Mouse (Mus musculus) MEL (cell line): Measurements from ENCODE around the gene Pdxk. TPM values are rescaled to one million over a fixed set of nuclear protein-coding genes. Genes with fewer than 3 reads are reported as not detected.

Source experiments
- DNase-seq: peaks from one replicate; pipeline ENCODE4 v3.0.0; 2011; ENCODE audit warnings: low read depth, low spot score
- H3K27ac ChIP-seq: 2 replicates; pipeline ENCODE4 v1.5.1; 2012; ENCODE audit warnings: low read depth, mild to moderate bottlenecking, control low read depth, low read length, moderate library complexity; ENCODE audit not compliant: control insufficient read depth
- H3K27me3 ChIP-seq, 2 experiments: fragments of 150-350 bp in 1 of 2; sonication (generic) in 1 of 2; 2 replicates each; pipeline ENCODE4 v1.6.1; 2012; ENCODE audit warnings: low read length in 2 of 2, mild to moderate bottlenecking in 2 of 2, improper control_type of control experiment in 1 of 2, moderate library complexity in 1 of 2; ENCODE audit not compliant: insufficient read depth in 2 of 2, control insufficient read depth in 1 of 2
- H3K36me3 ChIP-seq, 2 experiments: 2 replicates each; pipeline ENCODE4 v1.6.1; 2012 to 2014; ENCODE audit warnings: low read length in 2 of 2, improper control_type of control experiment in 1 of 2, inconsistent platforms in 1 of 2, mild to moderate bottlenecking in 1 of 2; ENCODE audit not compliant: insufficient read depth in 2 of 2, control insufficient read depth in 1 of 2
- H3K4me1 ChIP-seq, 2 experiments: fragments of 150-350 bp in 1 of 2; sonication (generic) in 1 of 2; 2 replicates each; pipeline ENCODE4 v1.6.1; 2012; ENCODE audit warnings: low read length in 2 of 2, improper control_type of control experiment in 1 of 2, mild to moderate bottlenecking in 1 of 2; ENCODE audit not compliant: insufficient read depth in 2 of 2, control insufficient read depth in 1 of 2
- H3K4me3 ChIP-seq, 2 experiments: fragments of 150-350 bp in 1 of 2; sonication (generic) in 1 of 2; 2 replicates each; pipeline ENCODE4 v1.5.1; 2012; ENCODE audit warnings: low read depth in 2 of 2, low read length in 2 of 2, mild to moderate bottlenecking in 2 of 2, moderate library complexity in 2 of 2, control low read depth in 1 of 2, improper control_type of control experiment in 1 of 2; ENCODE audit not compliant: control insufficient read depth in 1 of 2, insufficient read depth in 1 of 2
- H3K79me2 ChIP-seq: 2 replicates; pipeline ENCODE4 v1.6.1; 2012; ENCODE audit warnings: mild to moderate bottlenecking, low read length, moderate library complexity; ENCODE audit not compliant: control insufficient read depth, poor library complexity, insufficient read depth
- H3K9ac ChIP-seq: 2 replicates; pipeline ENCODE4 v1.6.1; 2012; ENCODE audit warnings: low read depth, mild to moderate bottlenecking, control low read depth, low read length, moderate library complexity; ENCODE audit not compliant: control insufficient read depth, poor library complexity, severe bottlenecking
- H3K9me3 ChIP-seq: fragments of 150-350 bp; sonication (generic); replicated peaks from 2 replicates; pipeline ENCODE4 v1.6.1; 2012; ENCODE audit warnings: mild to moderate bottlenecking, low read length, improper control_type of control experiment, moderate library complexity; ENCODE audit not compliant: insufficient read depth
- CHD1 ChIP-seq: IDR thresholded peaks from 2 replicates; pipeline ENCODE4 v1.6.1; 2012; ENCODE audit warnings: low read depth, mild to moderate bottlenecking, inconsistent platforms, low read length, improper control_type of control experiment
- CHD2 ChIP-seq: IDR thresholded peaks from 2 replicates; pipeline ENCODE4 v1.6.1; 2011; ENCODE audit warnings: low read length, improper control_type of control experiment
- E2F4 ChIP-seq: IDR thresholded peaks from 2 replicates; pipeline ENCODE4 v1.6.1; 2011; ENCODE audit warnings: low read depth, low read length, improper control_type of control experiment, borderline replicate concordance
- EP300 ChIP-seq, 2 experiments: IDR thresholded peaks; 2 replicates each; pipeline ENCODE4 v1.6.1; 2011; ENCODE audit warnings: improper control_type of control experiment in 2 of 2, low read length in 2 of 2, low read depth in 1 of 2, mild to moderate bottlenecking in 1 of 2
- GABPA ChIP-seq: IDR thresholded peaks from 2 replicates; pipeline ENCODE4 v1.6.1; 2012; ENCODE audit warnings: low read depth, mild to moderate bottlenecking, inconsistent platforms, low read length, improper control_type of control experiment, moderate library complexity
- JUND ChIP-seq: IDR thresholded peaks from 2 replicates; pipeline ENCODE4 v1.6.1; 2011; ENCODE audit warnings: low read depth, mild to moderate bottlenecking, improper control_type of control experiment, low read length
- KAT2A ChIP-seq: conservative IDR thresholded peaks from 2 replicates; pipeline ENCODE4 v1.6.1; 2012; ENCODE audit warnings: low read depth, low read length, improper control_type of control experiment, inconsistent platforms
- NRF1 ChIP-seq: IDR thresholded peaks from 2 replicates; pipeline ENCODE4 v1.6.1; 2014; ENCODE audit warnings: low read depth, mild to moderate bottlenecking, inconsistent platforms, low read length, improper control_type of control experiment, moderate library complexity; ENCODE audit not compliant: poor library complexity, insufficient read depth, severe bottlenecking
- POLR2AphosphoS2 ChIP-seq: IDR thresholded peaks from 2 replicates; pipeline ENCODE4 v1.6.1; 2011; ENCODE audit warnings: low read length, improper control_type of control experiment
- SMC3 ChIP-seq: IDR thresholded peaks from 2 replicates; pipeline ENCODE4 v1.6.1; 2011; ENCODE audit warnings: low read depth, low read length, improper control_type of control experiment
- TAL1 ChIP-seq: IDR thresholded peaks from 2 replicates; pipeline ENCODE4 v1.6.1; 2012; ENCODE audit warnings: mild to moderate bottlenecking, inconsistent platforms, low read length, moderate library complexity, mixed read lengths
- TBP ChIP-seq: IDR thresholded peaks from 2 replicates; pipeline ENCODE4 v1.8.0; 2011; ENCODE audit warnings: low read depth, low read length, improper control_type of control experiment
- UBTF ChIP-seq: IDR thresholded peaks from 2 replicates; pipeline ENCODE4 v1.6.1; 2012; ENCODE audit warnings: low read depth, mild to moderate bottlenecking, inconsistent platforms, low read length, improper control_type of control experiment, moderate library complexity, borderline replicate concordance; ENCODE audit not compliant: insufficient read depth
- USF2 ChIP-seq, 2 experiments: IDR thresholded peaks; 2 replicates each; pipeline ENCODE4 v1.6.1; 2011 to 2012; ENCODE audit warnings: improper control_type of control experiment in 2 of 2, low read length in 2 of 2, borderline replicate concordance in 1 of 2, inconsistent platforms in 1 of 2, low read depth in 1 of 2, mild to moderate bottlenecking in 1 of 2; ENCODE audit not compliant: insufficient read depth in 1 of 2
- ZNF384 ChIP-seq: IDR thresholded peaks from 2 replicates; pipeline ENCODE4 v1.6.1; 2012; ENCODE audit warnings: low read depth, mild to moderate bottlenecking, inconsistent platforms, low read length, improper control_type of control experiment
- polyA plus RNA-seq, 2 experiments: library from polyadenylated mRNA; stranded (reverse) in 1 of 2; unstranded in 1 of 2; fragments of >175 nt in 1 of 2; fragments of >200 nt in 1 of 2; gene quantifications; 2 replicates each; pipeline versions ENCODE4 v1.2.1 to v1.2.4; 2012; ENCODE audit warnings: low replicate concordance in 2 of 2, low read depth in 1 of 2; ENCODE audit not compliant: insufficient read length in 2 of 2, insufficient read depth in 1 of 2, missing spikeins in 1 of 2
- total RNA-seq: library from RNA; depleted of rRNA; stranded (reverse); fragments of 300-350 nt; gene quantifications from 2 replicates; pipeline ENCODE4 v1.2.3, GENCODE M21; 2012

Pdxk gene
- total and polyA plus RNA-seq, 3 experiments = 28.7 to 29.3 TPM; not detected in 1

DNA sequence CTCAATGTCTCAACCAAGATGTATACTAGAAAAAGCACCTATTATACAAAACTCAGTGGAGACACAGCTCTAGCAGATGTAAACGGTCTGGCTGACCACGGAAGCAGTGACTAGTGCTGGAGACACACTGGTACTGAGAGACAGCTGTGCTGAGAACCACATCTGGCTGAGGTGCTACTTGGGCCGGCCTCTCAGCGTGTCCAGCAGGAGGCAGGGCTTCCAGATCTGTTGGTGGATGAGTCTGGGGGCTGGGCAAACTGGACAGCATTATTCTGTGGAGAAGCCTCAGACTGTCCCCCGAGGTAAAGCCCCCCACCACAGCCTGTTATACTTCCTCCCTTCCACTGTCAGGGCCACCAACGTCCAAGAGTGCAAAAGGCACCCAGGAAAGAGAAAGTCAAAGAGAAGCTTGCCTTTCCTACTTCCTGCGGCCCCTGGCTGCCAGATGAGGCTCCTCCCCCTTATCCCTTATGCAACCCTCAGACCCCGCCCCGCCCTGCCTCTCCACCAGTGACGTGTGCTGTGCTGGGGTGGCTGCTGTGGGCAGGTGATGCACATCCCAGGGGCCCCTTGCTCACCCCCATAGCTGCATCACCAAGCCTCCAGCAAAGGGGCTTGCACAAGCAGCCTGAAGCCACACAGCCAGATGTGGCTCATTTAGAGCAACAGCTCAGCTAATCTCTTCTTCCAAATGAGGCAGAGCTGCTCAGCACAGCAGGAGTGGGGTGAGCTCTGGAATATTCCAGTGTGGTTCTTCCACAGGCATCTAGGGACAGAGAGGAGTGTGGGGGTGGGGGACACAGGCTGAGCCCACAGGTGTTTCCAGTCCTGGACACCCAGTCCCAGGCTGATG is 7.1 kb downstream of the Pdxk start:
- H3K79me2 ChIP-seq = peaks cover 41% of the 10 kb centered on the region
- no peak overlapping the region for H3K9ac ChIP-seq
- no peaks in the 10 kb centered on the region for H3K27me3 ChIP-seq
- no peaks in the 10 kb centered on the region for H3K4me1 ChIP-seq
- no peaks in the 10 kb centered on the region for H3K9me3 ChIP-seq
- no peaks in the 10 kb centered on the region for H3K36me3 ChIP-seq
- DNase-seq = no peak
- no peak for TF ChIP-seq SMC3
- TF ChIP-seq E2F4 = no peak
- TF ChIP-seq KAT2A = no peak
- no peak overlapping the region for H3K27ac ChIP-seq
- no peak overlapping the region for H3K4me3 ChIP-seq

DNA sequence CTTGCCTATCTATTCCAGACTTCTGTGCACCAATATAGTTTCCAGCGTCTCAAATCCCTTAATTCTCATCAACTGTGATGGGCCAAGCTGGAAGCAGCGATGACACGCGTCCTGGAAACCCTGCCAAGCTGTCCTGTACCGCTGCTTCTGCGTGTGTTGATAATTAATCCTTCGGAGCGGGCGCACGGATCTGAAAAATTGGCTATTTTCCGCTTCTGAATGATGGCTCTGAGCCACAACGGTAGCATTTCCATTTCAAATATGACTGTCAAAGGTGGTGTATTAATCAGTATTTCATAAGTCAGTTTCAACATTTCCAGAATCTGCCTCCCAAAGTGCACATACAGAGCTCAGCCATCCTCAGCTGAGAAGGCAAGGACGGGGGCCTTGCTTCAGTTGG is 8.1 kb downstream of the Pdxk start:
- Histone ChIP-seq H3K36me3 (no peaks in the 10 kb centered on the region), H3K4me3 (no peak overlapping the region), H3K27me3 (no peaks in the 10 kb centered on the region), H3K9me3 (no peaks in the 10 kb centered on the region), H3K4me1 (no peaks in the 10 kb centered on the region), H3K27ac (no peak overlapping the region), H3K9ac (no peak overlapping the region), H3K79me2 (peaks cover 34% of the 10 kb centered on the region)
- TF ChIP-seq EP300 (IDR thresholded peaks at IDR 0.05; ENCODE audit: low read depth in 1 of 2, low read length in 2 of 2) (no peak), JUND (no peak), CHD1 (no peak), USF2 (IDR thresholded peaks at IDR 0.05; ENCODE audit: borderline replicate concordance in 1 of 2, insufficient read depth in 1 of 2, low read depth in 1 of 2, low read length in 2 of 2) (no peak), GABPA (no peak), ZNF384 (no peak)
- no peak for DNase-seq

DNA sequence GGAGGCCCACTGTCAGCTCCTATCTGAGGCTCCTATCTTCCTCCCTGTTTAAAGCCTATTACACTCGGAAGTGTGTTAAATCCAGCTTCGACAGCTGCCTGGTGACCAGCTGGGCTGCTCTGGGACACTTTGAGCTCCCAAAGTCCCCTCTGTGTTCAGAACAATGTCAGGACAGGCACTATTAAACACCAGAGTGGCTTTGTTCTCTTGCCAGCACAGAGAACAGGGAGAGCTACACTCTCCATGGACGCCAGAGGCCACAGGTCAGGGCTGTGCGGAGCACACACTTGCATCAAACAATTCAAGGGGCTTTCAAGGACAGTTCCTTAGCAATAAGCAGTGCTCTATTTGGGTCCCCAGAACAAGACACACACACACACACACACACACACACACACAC is 12.1 kb downstream of the Pdxk start:
- Histone ChIP-seq H3K4me3 (no peak overlapping the region), H3K27me3 (no peaks in the 10 kb centered on the region), H3K9me3 (no peaks in the 10 kb centered on the region), H3K36me3 (peaks cover 0 to 6% of the 10 kb centered on the region in 2 experiments; a peak in 2 of 4 replicates), H3K27ac (no peak overlapping the region), H3K79me2 (peaks cover 17% of the 10 kb centered on the region; the same call in 1 of the 2 replicates), H3K9ac (no peak overlapping the region), H3K4me1 (no peaks in the 10 kb centered on the region)
- no peak for TF ChIP-seq TAL1
- no peak for TF ChIP-seq TBP
- no peak for TF ChIP-seq NRF1
- no peak for TF ChIP-seq POLR2AphosphoS2
- no peak for TF ChIP-seq UBTF
- TF ChIP-seq CHD2 = no peak
- no peak for TF ChIP-seq EP300 (IDR thresholded peaks at IDR 0.05; ENCODE audit: low read depth in 1 of 2, low read length in 2 of 2)
- TF ChIP-seq JUND = no peak
- DNase-seq = no peak
